In the genomic region with DNA sequence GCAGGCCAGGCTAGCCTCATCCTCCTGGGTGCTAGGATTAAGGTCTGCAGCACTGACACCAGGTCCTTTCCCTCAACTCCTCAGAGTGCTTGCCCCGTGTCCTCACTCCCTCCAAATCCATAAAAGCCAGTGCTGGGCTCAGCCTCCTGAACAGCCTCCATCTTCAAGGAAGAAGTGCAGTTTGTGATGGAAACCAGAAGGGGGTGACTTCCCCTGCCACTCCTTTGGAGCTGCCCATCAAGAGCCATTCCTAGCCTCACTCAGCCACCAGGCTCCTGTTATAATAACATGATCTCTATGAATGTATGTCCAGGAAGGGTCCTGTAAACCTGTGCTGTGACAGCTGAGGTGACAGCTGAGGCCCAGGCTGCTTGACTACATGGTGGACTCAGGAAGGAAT, we compare ENCODE assay signal across 23 mouse cellular contexts. TPM values are rescaled to one million over a fixed set of nuclear protein-coding genes. Genes with fewer than 3 reads are reported as not detected.
"Had no signal": no experiment of that assay in that cellular context is flagged by ENCODE, and none has a peak within 500 bp of the region (broad histone marks: within the 10 kb centered on the region; RNA-seq: fewer than 3 reads in every experiment).

No protein-coding gene starts in this region.

- ATAC-seq: hindbrain, postnatal 0 days had no signal

- H3K4me2 ChIP-seq: limb, embryonic 15.5 days; midbrain, embryonic 11.5 days; midbrain, embryonic 15.5 days; neural tube, embryonic 12.5 days had no signal

- H3K4me1 ChIP-seq: limb, embryonic 15.5 days; midbrain, embryonic 15.5 days had no signal

- H3K9me3 ChIP-seq: limb, embryonic 15.5 days; midbrain, embryonic 15.5 days; neural tube, embryonic 12.5 days had no signal

- H3K27ac ChIP-seq: limb, embryonic 15.5 days; midbrain, embryonic 15.5 days; neural tube, embryonic 12.5 days had no signal

- DNase-seq: kidney, adult 8-10 months; kidney, postnatal 14 days; layer of hippocampus, postnatal 36 days; left cerebral cortex, postnatal 4 days; lung, adult 18-20 months; lung, postnatal 36 days; right cerebral cortex, postnatal 4 days; spleen, adult 18-20 months; thymus, adult 2 months; thymus, postnatal 36 days had no signal

- H3K27me3 ChIP-seq: limb, embryonic 15.5 days; midbrain, embryonic 15.5 days; neural tube, embryonic 12.5 days had no signal

- H3K36me3 ChIP-seq: limb, embryonic 15.5 days; midbrain, embryonic 15.5 days; neural tube, embryonic 12.5 days had no signal

- H3K4me3 ChIP-seq: limb, embryonic 15.5 days; midbrain, embryonic 15.5 days; neural tube, embryonic 12.5 days had no signal

- H3K9ac ChIP-seq: limb, embryonic 15.5 days; midbrain, embryonic 15.5 days; neural tube, embryonic 12.5 days had no signal

RNA-seq across cellular contexts. Expression of a gene that starts 3.7 kb away (rescaled TPM):
- total RNA-seq: megakaryocyte, adult 5-6 weeks; monocyte, adult 5-6 weeks; neutrophil, adult 5-6 weeks had no signal
- polyA plus RNA-seq: large intestine, adult 2 months; stomach, embryonic 14.5 days had no signal

RNA-seq across cellular contexts. Expression of a gene that starts 30.5 kb away (rescaled TPM):
- total RNA-seq: megakaryocyte, adult 5-6 weeks; monocyte, adult 5-6 weeks; neutrophil, adult 5-6 weeks had no signal
- polyA plus RNA-seq: intestine, embryonic 14.5 days; large intestine, adult 2 months; lung, embryonic 16.5 days; stomach, embryonic 14.5 days; testis, adult 2 months had no signal
